Mouse (Mus musculus): ENCODE measurements around the gene Otulin.
A peak's percentile ranks its signal among the peaks of the same experiment; 100 is the strongest.

The Otulin gene

GRCm38 (mm10) chr15:27612533-27613221, 17.8 kb downstream of the Otulin start:
- DNase-seq: peak; percentile 59

- DNase-seq: no peak
Observed at GRCm38 (mm10) chr15:27609554-27609953, 20.9 kb downstream of the Otulin start.

- no peak for DNase-seq
Observed at GRCm38 (mm10) chr15:27605252-27605651, 25.2 kb downstream of the Otulin start.

GRCm38 (mm10) chr15:27604558-27604957, 25.9 kb downstream of the Otulin start:
- DNase-seq: no peak

GRCm38 (mm10) chr15:27600524-27600923, 30.0 kb downstream of the Otulin start:
- no peak for DNase-seq

- DNase-seq: no peak
Observed at GRCm38 (mm10) chr15:27598786-27599385, 31.6 kb downstream of the Otulin start.

GRCm38 (mm10) chr15:27597516-27597915, 33.0 kb downstream of the Otulin start:
- no peak for DNase-seq

- no peak for DNase-seq
Observed at GRCm38 (mm10) chr15:27596463-27597140, 33.9 kb downstream of the Otulin start.

- no peak for DNase-seq
Observed at GRCm38 (mm10) chr15:27595560-27595959, 34.9 kb downstream of the Otulin start.

- DNase-seq: no peak
Observed at GRCm38 (mm10) chr15:27594973-27595372, 35.5 kb downstream of the Otulin start.

GRCm38 (mm10) chr15:27593717-27594116, 36.8 kb downstream of the Otulin start:
- no peak for DNase-seq

- DNase-seq: no peak
Observed at GRCm38 (mm10) chr15:27592620-27593320, 37.7 kb downstream of the Otulin start.

GRCm38 (mm10) chr15:27590812-27591211, 39.7 kb downstream of the Otulin start:
- DNase-seq: no peak

- no peak for DNase-seq
Observed at GRCm38 (mm10) chr15:27588087-27588826, 42.2 kb downstream of the Otulin start.

- DNase-seq: no peak
Observed at GRCm38 (mm10) chr15:27586093-27586480, 44.4 kb downstream of the Otulin start.

- no peak for DNase-seq
Observed at GRCm38 (mm10) chr15:27585466-27586092, 44.9 kb downstream of the Otulin start.

- DNase-seq: no peak
Observed at GRCm38 (mm10) chr15:27583620-27584019, 46.9 kb downstream of the Otulin start.

- DNase-seq: peak; percentile 63
Observed at GRCm38 (mm10) chr15:27583042-27583441, 47.5 kb downstream of the Otulin start.

- DNase-seq: peak; percentile 40
Observed at GRCm38 (mm10) chr15:27582428-27582827, 48.1 kb downstream of the Otulin start.

GRCm38 (mm10) chr15:27581640-27582039, 48.9 kb downstream of the Otulin start:
- no peak for DNase-seq

- DNase-seq: no peak
Observed at GRCm38 (mm10) chr15:27580771-27581170, 49.7 kb downstream of the Otulin start.

GRCm38 (mm10) chr15:27579853-27580252, 50.6 kb downstream of the Otulin start:
- no peak for DNase-seq

Data from liver (tissue).